Mouse (Mus musculus) forebrain, embryonic 10.5 days (tissue): ENCODE measurements around the gene Vps13d. TPM values are rescaled to one million over a fixed set of nuclear protein-coding genes. Genes with fewer than 3 reads are reported as not detected.

Source experiments
- DNase-seq: peaks from one replicate; pipeline ENCODE4 v3.0.0-alpha.2; 2017; ENCODE audit warnings: low spot score; ENCODE audit errors: extremely low spot score
- H3K27ac ChIP-seq: fragments of 300-500 bp; sonication (generic); 2 replicates; pipeline ENCODE4 v1.5.1; 2016; ENCODE audit warnings: mild to moderate bottlenecking
- H3K27me3 ChIP-seq: fragments of 300-500 bp; sonication (generic); 2 replicates; pipeline ENCODE4 v1.6.1; 2016; ENCODE audit warnings: mild to moderate bottlenecking; ENCODE audit not compliant: poor library complexity, severe bottlenecking
- H3K36me3 ChIP-seq: fragments of 300-500 bp; sonication (generic); replicated peaks from 2 replicates; pipeline ENCODE4 v1.6.1; 2016; ENCODE audit warnings: mild to moderate bottlenecking, moderate library complexity
- H3K4me1 ChIP-seq: fragments of 300-500 bp; sonication (generic); 2 replicates; pipeline ENCODE4 v1.6.1; 2016
- H3K4me3 ChIP-seq: fragments of 300-500 bp; sonication (generic); 2 replicates; pipeline ENCODE4 v1.5.1; 2016; ENCODE audit warnings: mild to moderate bottlenecking, moderate library complexity
- H3K9me3 ChIP-seq: fragments of 300-500 bp; sonication (generic); 2 replicates; pipeline ENCODE4 v1.6.1; 2016; ENCODE audit warnings: mild to moderate bottlenecking, moderate library complexity
- WGBS: fragments of 180-500 bp; shearing (Covaris S2); methylation state at CpG from one replicate; pipeline ENCODE4 v1.1.7; 2016; 5-methylcytosine and 5-hydroxymethylcytosine counted together
- polyA plus RNA-seq: library from polyadenylated mRNA; unstranded; fragments of >200 nt; fragmentation: Nextera tagmentation; extraction: Ambion mirVana; gene quantifications from 2 replicates; pipeline ENCODE4 v1.2.1, GENCODE M21; 2016

Vps13d gene
- polyA plus RNA-seq, 1 experiment from 2014 or later: 5.8 TPM

DNA sequence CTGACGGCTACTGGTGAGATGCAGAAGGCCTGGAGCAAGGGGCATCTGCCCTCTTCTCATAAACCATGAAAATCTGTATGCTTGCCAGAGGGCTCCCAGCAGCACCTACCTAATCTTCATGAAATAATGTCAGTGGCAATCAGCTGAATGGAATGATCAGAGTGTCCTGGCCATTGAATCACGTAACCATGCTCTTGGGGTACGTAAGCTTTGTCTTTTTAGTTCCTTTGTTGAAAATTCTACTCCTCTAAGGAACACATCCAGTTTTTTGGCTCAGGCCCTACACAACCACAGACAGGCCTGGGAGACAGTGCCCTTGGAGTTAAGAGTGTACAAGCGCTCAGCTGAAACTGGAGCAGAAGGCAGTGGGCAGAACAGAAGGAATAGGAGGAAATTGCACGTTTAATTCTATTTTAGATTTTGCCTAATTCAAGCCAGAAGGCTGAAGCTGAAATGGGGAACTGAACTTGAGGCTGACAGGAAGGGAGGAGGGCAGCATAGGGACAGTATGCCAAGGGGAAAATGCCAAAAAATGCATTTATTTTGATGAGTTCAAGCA lies 98.2 kb downstream of the Vps13d start:
- Histone ChIP-seq H3K9me3 (no peaks in the 10 kb centered on the region), H3K4me3 (no peak overlapping the region), H3K27me3 (no peaks in the 10 kb centered on the region), H3K4me1 (no peaks in the 10 kb centered on the region), H3K36me3 (peaks cover 70% of the 10 kb centered on the region), H3K27ac (no peak overlapping the region)
- DNase-seq: no peak
- 82% methylated on average over 5 of the region's 5 CpGs for WGBS

DNA sequence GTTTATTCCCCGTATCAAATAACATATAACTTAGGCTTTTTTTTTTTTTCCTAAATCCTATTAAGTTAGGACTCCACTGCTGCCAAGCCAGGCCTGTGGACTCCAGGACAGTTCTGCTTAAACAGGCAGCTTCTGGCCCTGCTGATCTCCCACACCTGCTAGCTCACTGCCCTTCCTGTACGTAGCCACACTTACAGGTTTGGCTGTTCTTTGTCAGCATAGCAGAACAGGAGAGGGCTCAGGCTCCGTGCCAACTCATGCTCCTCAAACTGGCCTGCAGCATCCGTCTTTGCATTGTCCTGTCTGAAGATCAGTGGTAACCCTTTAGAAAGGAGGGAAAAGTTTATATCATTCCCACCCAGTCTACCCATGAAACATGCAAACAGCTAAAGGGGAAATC lies 108.3 kb downstream of the Vps13d start:
- DNase-seq: no peak
- Histone ChIP-seq H3K9me3 (no peaks in the 10 kb centered on the region), H3K27me3 (no peaks in the 10 kb centered on the region), H3K36me3 (peaks cover 66% of the 10 kb centered on the region), H3K4me1 (no peaks in the 10 kb centered on the region), H3K4me3 (no peak overlapping the region), H3K27ac (no peak overlapping the region)
- 91% methylated on average over 4 of the region's 4 CpGs for WGBS

DNA sequence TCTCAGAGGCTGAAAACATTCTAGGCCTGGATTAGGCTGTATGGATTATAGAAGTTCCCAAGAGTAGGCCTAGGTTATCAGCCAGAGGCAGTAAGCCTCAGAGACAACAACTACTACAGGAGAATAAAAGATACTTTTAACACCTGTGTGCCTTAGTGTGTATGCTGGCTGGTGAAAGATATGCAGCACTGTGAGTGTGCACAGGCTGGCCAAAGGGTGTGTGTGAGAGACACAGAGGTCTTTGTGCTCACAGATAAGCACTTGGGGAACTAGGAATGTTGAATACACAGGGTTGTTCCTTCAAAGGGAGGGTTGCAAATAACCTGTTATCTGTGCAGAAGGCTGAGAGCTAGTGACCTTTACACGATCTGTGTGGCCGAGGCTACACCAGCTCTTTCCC lies 115.5 kb downstream of the Vps13d start:
- DNase-seq: no peak
- H3K9me3 ChIP-seq: no peaks in the 10 kb centered on the region
- 85% methylated on average over 2 of the region's 2 CpGs for WGBS
- H3K27ac ChIP-seq: no peak overlapping the region
- H3K4me3 ChIP-seq: no peak overlapping the region
- H3K4me1 ChIP-seq: no peaks in the 10 kb centered on the region
- peaks cover 60% of the 10 kb centered on the region for H3K36me3 ChIP-seq
- H3K27me3 ChIP-seq: no peaks in the 10 kb centered on the region

DNA sequence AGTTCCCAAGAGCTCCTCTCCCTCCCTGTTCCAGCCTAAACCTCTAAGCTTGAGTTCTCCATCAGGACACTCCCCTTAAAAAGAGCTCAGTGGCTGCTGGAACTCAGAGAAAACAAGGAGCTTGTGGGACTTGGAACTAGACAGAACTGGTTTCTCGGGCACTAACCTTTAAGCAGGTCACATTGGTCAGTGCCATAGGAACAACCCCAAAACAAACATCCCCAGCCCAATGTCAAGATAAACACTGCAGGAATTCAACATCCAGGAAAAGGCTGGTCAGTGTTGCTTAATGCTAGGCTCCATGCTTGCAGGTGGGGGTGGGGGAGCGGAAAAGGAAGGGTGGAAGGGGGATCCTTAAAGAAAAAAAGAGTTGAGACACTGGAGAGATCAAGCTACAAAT lies 120.5 kb downstream of the Vps13d start:
- DNase-seq: no peak
- Histone ChIP-seq H3K4me3 (no peak overlapping the region), H3K4me1 (no peaks in the 10 kb centered on the region), H3K9me3 (no peaks in the 10 kb centered on the region), H3K27me3 (no peaks in the 10 kb centered on the region), H3K27ac (no peak overlapping the region), H3K36me3 (peaks cover 56% of the 10 kb centered on the region)
- 80% methylated on average over 2 of the region's 2 CpGs for WGBS

DNA sequence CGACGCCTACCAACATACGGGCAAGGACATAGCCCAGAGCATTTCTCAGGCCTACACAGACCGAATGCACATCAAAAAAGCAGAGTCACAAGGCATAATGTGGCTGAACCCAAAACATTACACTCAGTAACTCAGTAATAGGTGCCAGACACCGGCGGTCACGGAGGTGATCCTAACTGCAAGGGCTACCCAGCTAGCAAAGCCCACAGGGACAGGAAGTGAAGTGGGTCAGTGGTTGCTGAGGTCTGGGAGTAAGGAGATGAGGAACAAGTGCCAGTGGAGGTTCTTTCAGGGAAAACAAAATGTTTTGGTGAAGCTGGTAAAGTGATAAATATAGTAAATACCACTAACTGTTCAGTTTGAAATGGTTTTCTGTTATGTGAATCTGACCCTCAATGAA lies 121.1 kb downstream of the Vps13d start:
- Histone ChIP-seq H3K36me3 (peaks cover 51% of the 10 kb centered on the region), H3K4me3 (no peak overlapping the region), H3K27ac (no peak overlapping the region), H3K27me3 (no peaks in the 10 kb centered on the region), H3K9me3 (no peaks in the 10 kb centered on the region), H3K4me1 (no peaks in the 10 kb centered on the region)
- no peak for DNase-seq
- WGBS: 75% methylated on average over 7 of the region's 7 CpGs

DNA sequence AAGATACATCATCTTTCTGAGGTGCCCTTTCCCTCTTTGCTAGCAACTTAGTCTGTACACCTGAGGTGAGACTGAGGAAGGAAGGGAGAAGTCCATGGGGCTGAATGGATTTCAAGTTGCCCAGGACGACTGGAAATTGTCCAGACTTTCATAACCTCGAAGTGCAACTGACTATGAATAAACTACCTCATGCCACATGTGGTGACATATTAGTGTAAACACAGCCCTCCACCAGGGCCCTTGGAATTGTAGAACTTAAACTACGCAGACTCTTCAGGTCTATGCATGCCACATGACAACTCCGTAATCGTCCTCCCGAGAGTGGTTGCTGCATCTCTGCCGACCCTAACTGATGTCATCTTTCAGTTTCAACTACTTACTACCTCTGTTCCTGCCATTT lies 122.9 kb downstream of the Vps13d start:
- peaks cover 43% of the 10 kb centered on the region for H3K36me3 ChIP-seq
- DNase-seq: no peak
- WGBS: 96% methylated on average over 7 of the region's 7 CpGs

DNA sequence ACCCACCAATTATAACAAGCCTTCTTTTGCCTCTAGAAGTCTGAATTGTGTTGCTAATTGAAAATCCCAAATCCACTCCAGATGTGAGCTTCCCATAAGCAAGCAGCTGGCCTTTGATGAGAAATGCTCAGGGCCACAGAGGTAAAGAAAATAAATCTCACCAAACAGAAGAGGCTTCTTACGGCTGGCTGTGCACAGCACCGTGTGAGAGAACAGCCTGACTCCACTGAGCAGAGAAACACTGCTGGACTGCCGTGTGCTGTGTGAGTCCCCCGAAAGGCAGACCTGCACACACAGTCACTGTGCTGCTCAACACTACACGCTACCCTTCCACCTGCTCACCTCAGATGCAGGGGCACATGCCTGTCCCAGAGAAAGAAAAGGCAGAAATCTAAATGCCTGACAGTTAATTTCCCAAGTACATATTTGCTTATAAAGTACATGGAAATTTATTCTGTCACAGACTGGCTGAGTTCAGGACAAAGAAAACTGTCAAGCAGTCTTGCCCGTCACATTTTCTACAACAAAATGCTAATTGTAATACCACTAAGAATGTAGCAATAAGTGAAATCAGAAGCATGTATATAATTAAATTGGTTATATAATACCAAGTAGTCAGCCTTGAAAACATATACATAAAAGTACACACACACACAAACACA lies 127.7 kb downstream of the Vps13d start:
- H3K4me1 ChIP-seq: peaks cover 16% of the 10 kb centered on the region
- H3K4me3 ChIP-seq: no peak overlapping the region
- H3K36me3 ChIP-seq: peaks cover 55% of the 10 kb centered on the region
- no peak for DNase-seq
- no peaks in the 10 kb centered on the region for H3K27me3 ChIP-seq
- peak overlapping the region; percentile 65; the same call in 1 of the 2 replicates for H3K27ac ChIP-seq
- 40% methylated on average over 6 of the region's 6 CpGs for WGBS
- no peaks in the 10 kb centered on the region for H3K9me3 ChIP-seq

More for the DNA sequence above, 122.9 kb downstream of the Vps13d start:
- H3K27me3 ChIP-seq: no peaks in the 10 kb centered on the region
- H3K4me3 ChIP-seq: no peak overlapping the region
- no peak overlapping the region for H3K27ac ChIP-seq
- no peaks in the 10 kb centered on the region for H3K9me3 ChIP-seq
- peaks cover 10% of the 10 kb centered on the region for H3K4me1 ChIP-seq

DNA sequence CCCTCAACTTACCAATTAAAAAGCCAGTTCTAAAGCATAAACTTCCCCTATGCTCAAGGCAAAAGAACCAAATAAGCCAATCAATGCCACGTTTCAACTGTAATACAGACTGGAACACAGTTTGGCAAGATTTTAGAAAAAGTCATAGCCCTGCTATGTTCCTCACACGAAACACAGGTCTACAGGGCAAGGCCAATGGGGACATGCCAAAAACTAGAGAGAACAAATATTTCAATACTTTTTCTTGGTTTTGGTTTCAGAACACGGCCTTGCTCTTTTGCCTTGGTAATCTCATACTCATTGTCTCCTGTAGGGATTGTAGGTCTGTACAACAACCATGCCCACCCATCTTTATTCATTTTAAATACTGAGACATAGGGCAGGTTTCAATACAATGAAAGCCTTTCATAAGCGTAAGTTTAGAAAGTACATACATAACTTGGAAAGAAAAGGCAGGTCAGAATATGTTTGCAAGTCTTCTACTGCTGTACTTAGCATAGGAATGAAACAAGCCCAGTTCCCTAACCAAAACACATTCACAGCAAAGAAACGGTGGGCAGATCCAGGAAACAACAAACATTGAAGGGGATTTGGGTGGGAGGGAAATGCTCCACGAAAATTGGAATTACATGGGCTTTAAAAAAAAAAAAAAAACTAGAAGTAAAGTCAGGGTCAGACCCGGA lies 128.3 kb downstream of the Vps13d start:
- Histone ChIP-seq H3K27me3 (no peaks in the 10 kb centered on the region), H3K36me3 (peaks cover 54% of the 10 kb centered on the region), H3K4me1 (peaks cover 16% of the 10 kb centered on the region), H3K4me3 (no peak overlapping the region), H3K27ac (no peak overlapping the region), H3K9me3 (no peaks in the 10 kb centered on the region)
- 50% methylated on average over 7 of the region's 7 CpGs for WGBS
- DNase-seq: no peak

DNA sequence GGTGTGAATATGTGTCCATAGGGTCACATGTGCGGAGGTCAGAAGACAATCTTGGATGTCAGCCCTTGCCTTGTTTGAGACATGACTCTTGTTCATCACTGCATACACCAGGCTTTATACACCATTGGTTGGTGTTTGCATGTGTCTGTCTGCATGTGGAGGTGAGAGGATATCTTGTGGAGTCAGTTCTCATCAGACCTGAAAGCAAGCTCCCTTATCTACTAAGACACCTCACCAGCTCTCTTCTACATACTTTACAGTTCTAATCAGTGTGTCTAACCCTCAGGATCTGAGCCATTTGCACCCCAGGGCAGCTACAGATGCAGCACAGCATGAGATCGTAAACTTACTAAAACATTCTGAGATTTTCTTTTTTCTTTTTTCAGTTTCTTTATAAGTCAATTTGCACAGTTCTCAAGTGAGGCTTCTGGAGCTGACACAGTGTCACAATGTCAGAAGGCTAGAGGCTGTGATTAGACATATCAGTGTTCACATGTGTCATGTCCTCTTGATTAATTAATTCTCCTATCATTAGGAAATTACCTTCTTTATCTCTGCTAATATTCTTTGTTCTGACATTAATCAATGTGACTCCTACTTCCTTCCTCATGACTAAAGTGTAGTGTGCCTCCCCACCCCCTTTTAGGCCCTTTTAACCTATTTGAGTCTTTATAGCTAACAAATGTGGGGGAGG lies 135.9 kb downstream of the Vps13d start:
- 92% methylated on average over 2 of the region's 2 CpGs for WGBS
- H3K27ac ChIP-seq: no peak overlapping the region
- DNase-seq: no peak
- H3K4me3 ChIP-seq: no peak overlapping the region
- no peaks in the 10 kb centered on the region for H3K9me3 ChIP-seq
- H3K27me3 ChIP-seq: no peaks in the 10 kb centered on the region
- H3K36me3 ChIP-seq: peaks cover 69% of the 10 kb centered on the region
- no peaks in the 10 kb centered on the region for H3K4me1 ChIP-seq

DNA sequence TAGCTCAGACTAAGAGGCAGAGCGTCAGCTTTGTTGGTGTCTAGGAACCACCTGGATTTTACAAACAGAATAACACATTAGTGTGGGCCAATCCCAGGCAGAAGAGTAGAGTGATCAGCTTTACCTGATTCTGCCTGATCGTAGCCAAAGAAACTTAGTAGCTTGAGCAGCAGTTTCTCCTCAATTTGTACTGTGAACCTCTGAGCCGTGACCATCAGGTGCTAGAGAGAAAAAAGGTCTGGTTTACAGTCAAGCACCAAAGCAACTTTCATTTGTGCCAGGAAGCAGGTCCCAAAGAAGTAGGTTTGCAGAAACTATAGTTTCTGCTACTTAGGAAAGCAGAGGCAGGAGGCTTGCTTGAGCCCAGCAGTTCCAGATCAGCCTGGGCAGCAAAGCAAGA lies 138.5 kb downstream of the Vps13d start:
- H3K4me1 ChIP-seq: peaks cover 8% of the 10 kb centered on the region
- H3K9me3 ChIP-seq: no peaks in the 10 kb centered on the region
- WGBS: 97% methylated on average over 3 of the region's 3 CpGs
- no peak overlapping the region for H3K4me3 ChIP-seq
- H3K36me3 ChIP-seq: peaks cover 63% of the 10 kb centered on the region
- no peak for DNase-seq
- no peak overlapping the region for H3K27ac ChIP-seq
- peaks cover 19% of the 10 kb centered on the region for H3K27me3 ChIP-seq

DNA sequence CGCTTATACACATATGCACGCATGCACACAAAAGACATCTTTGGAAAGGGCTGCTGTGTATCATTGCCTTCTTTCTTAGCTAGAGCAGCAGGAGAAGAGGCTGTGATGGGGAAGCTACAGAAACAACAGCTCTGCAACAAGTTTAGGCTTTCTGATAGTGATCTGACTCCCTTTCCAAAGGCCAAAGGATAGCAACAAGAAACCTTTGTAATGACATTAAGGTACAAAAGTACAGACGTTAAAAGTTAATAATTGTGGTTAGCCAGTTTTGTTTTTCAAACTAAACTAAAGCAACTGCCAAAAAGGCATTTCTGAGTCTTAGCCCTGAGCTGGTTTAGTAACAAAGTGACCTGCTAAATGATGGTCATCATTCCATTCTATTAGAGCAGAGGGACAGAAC lies 139.0 kb downstream of the Vps13d start:
- Histone ChIP-seq H3K4me3 (no peak overlapping the region), H3K27me3 (peaks cover 19% of the 10 kb centered on the region), H3K4me1 (peaks cover 14% of the 10 kb centered on the region), H3K36me3 (peaks cover 58% of the 10 kb centered on the region), H3K9me3 (no peaks in the 10 kb centered on the region), H3K27ac (no peak overlapping the region)
- 85% methylated on average over 3 of the region's 3 CpGs for WGBS
- no peak for DNase-seq

DNA sequence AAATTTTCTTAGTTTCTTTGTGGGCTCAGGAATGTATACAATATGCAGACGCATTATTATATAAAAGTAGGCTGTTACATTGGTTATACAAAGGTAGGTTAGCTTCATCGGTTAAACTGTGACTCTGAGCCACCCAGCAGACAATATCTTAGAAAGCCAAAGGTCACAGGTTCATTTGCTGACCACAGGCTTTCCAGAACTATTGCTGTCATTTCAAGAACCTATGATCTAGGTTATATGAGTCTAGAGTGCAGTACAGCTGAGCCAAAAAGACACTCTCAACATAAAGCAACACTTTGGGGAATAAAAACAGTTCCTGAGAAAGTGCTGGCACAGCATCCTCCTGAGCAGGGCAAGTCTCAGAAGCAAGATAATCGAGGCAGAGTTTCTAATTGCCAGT lies 140.4 kb downstream of the Vps13d start:
- DNase-seq: no peak
- H3K27me3 ChIP-seq: peaks cover 27% of the 10 kb centered on the region
- H3K4me3 ChIP-seq: no peak overlapping the region
- 78% methylated on average over 3 of the region's 3 CpGs for WGBS
- H3K36me3 ChIP-seq: peaks cover 49% of the 10 kb centered on the region
- H3K4me1 ChIP-seq: peaks cover 20% of the 10 kb centered on the region
- H3K27ac ChIP-seq: no peak overlapping the region
- no peaks in the 10 kb centered on the region for H3K9me3 ChIP-seq

DNA sequence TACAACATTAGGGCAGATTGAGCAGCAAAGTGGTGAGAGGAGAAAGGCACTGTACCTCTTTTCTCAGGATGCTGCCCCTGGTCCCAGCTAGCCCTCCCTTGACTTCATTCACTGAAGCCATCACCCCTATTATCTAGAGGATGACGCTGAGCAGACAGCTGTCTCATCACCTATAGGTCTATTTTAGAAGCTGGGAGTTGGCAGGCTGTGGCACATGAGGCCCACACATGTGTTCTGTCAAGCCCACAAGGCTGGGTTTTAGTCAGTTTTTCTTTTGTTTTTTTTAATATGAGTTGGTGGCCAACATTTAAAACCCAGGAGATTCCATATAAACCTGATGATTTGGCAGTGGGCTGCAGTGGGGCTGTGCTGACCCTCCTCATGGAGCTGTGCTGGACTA lies 142.1 kb downstream of the Vps13d start:
- peaks cover 48% of the 10 kb centered on the region for H3K36me3 ChIP-seq
- peaks cover 20% of the 10 kb centered on the region for H3K4me1 ChIP-seq
- no peak for DNase-seq
- no peak overlapping the region for H3K27ac ChIP-seq
- H3K27me3 ChIP-seq: peaks cover 27% of the 10 kb centered on the region
- H3K9me3 ChIP-seq: no peaks in the 10 kb centered on the region
- H3K4me3 ChIP-seq: no peak overlapping the region
- WGBS: 88% methylated on average over 1 of the region's 1 CpGs
